Mouse (Mus musculus) T-helper 1 cell (primary cell): ENCODE data around the gene Coq4.

Experiments used
- in situ Hi-C: fragments of 300-600 bp; cut with MboI, MseI; formaldehyde crosslinking; loops from one replicate; pipeline ENCODE4 v1.15.1; 2025; ENCODE audit warnings: high pct_unique_total_duplicates

The Coq4 gene

DNA sequence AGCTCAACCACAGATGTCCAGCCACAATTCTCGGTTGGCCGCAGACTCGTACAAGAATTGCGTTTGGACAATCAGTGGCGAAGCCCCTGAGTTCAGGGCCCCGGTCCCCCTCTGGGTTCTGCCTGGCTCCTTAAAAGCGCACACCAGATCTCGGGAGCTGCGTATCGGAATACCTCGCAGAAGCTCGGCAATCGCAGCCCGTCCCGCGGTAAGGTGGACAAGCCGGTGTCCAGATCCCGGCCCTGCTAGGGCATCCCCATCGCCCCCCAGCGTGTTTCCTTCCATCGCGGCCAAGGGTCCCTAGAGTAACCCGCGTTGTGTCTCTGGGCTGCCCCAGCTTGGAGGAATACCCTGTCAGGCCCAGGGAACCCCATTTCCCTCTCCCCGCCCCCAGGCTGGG is 58.3 kb downstream of the Coq4 start:
- in situ Hi-C loops: no loop called here

DNA sequence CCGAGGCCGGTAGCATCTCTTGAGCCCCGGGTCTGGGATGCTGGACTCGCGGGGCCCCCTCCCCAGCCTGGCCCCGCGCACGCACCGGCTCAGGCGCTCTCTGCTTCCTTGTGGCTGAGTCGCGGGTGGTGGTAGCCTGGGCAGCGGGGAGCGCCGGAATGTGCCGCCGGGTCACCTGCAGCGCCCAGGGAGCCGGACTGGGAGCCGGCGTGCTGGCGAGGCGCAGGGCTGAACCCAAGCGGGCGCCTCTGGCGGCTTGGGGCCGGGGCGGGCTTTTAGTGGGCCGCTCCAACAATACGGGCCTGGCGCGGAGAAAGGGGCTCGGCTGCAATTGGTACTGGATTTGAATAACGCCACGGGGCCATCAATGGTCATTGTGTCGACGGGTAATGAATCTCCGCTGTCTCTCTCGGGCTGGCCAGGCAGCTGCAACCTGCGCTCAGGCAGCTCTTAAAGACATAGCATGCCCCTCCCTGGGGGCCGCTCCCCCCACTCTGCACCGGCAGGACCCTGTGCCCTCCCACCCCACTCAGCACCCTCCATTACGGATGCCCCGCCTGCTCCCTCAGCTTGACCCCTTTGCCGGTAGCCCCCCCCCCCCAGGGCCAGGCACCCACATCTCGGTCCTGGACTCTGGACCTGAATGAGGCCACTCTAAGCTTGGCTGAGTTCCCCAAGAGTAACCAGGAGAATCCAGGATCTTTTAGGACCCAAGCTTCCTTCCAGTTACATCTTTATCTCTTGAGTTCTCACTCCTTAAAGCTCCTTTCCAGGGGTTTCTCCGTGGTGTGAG is 59.0 kb downstream of the Coq4 start:
- in situ Hi-C loops: no loop called here

DNA sequence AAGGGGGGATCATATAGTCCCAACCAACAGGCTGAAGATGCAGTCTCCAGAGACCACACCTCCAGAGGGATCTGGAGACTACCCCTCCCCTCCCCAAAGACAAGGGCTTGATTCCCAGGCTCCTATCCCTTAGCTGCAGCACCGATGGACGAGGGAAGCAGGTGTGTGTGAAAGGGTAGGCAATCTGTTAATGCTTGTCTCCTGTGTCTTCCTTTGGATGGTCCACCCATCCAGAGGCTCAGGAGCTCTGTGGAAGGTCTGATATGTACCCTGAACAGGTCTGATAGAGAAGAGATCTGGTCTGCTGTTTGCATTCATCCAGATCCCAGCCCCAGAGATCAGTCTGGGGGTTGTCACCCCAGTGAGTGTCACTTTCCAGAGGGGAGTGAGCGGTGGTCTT is 59.6 kb downstream of the Coq4 start:
- in situ Hi-C loops: no loop called here
